Mouse (Mus musculus): ENCODE measurements around the gene Agap1. TPM values are rescaled to one million over a fixed set of nuclear protein-coding genes. Genes with fewer than 3 reads are reported as not detected.

The Agap1 gene
- polyA plus RNA-seq, 1 experiment from 2014 or later: 7.7 TPM

DNA sequence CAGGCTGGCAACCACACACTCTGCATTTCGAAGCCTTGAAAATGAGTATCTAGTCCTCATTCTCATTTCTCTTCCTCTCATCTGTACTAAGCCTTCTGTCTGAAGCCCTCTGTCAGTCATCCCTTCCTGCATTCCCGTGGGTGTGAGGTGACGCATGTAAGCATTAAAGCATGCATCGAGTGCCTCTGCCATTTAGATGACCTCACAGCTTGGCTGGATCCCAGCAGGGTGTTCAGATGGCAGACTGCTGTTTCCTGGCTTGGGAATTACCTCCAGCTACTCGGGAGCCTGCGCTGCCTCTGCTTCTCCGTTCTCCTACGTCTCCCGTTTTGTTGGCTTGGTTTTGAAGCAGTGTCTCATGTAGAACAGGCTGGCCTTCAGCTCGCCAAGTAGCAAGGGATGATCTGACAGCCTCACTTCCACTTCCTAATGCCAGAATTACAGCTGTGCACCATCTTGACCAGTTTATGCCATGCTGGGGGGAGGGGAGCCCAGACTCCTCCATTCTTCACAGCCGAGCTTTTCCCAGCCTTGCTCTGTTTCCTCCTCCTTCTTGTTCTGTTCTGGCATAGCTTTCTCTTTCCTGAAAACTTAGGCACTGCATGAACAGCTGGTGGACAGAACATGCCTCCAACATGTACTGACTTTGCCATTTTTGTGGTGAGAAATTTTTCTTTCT is 202.2 kb downstream of the Agap1 start:
- H3K4me2 ChIP-seq (replicated peaks; ENCODE audit: low read depth, low read length): no peak overlapping the region
- ATAC-seq (ENCODE audit: low FRiP score, low TSS enrichment): no peak

DNA sequence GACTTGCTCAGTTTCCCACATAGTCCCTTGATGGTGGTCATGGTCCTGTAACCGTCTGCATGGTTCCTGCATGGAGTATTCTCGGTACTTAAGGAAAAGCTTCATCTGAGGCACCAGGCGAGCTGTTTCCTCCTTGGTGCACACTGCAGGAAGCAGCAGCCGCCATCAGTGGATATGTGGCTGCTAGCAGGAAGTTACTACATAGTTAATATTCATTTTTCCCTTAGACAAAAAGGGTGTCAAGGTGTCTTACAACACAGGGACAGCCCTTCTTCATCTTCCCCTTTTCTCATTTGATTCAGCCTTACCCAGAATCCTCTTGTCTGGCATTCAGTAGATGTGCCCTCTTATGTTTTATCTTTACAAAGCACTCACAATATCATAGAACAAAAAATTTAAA is 206.2 kb downstream of the Agap1 start:
- 80% methylated on average over 4 of the region's 4 CpGs for WGBS
- no peak overlapping the region for H3K4me2 ChIP-seq (replicated peaks; ENCODE audit: low read depth, low read length)
- H3K4me1 ChIP-seq (ENCODE audit: insufficient read depth, low read length): 0 out of 2 replicates have a peak, but pooled peaks cover 5% of the 10 kb centered on the region
- no peak overlapping the region for H3K27ac ChIP-seq (ENCODE audit: low read length)
- peaks cover 9% of the 10 kb centered on the region; the same call in 1 of the 2 replicates for H3K36me3 ChIP-seq (ENCODE audit: insufficient read depth, low read length)
- no peak overlapping the region for H3K9ac ChIP-seq (replicated peaks; ENCODE audit: low read length)
- no peak for ATAC-seq (ENCODE audit: low FRiP score, low TSS enrichment)
- H3K27me3 ChIP-seq (ENCODE audit: insufficient read depth, low read length): no peaks in the 10 kb centered on the region
- no peak overlapping the region for H3K4me3 ChIP-seq (ENCODE audit: low read length)
- no peaks in the 10 kb centered on the region for H3K9me3 ChIP-seq (ENCODE audit: low read length)

More for the DNA sequence above, 202.2 kb downstream of the Agap1 start:
- H3K4me3 ChIP-seq (ENCODE audit: low read length): no peak overlapping the region
- H3K4me1 ChIP-seq (ENCODE audit: insufficient read depth, low read length): 0 out of 2 replicates have a peak, but pooled peaks cover 5% of the 10 kb centered on the region
- WGBS: 55% methylated on average over 11 of the region's 11 CpGs
- no peaks in the 10 kb centered on the region for H3K9me3 ChIP-seq (ENCODE audit: low read length)
- no peak overlapping the region for H3K9ac ChIP-seq (replicated peaks; ENCODE audit: low read length)
- no peaks in the 10 kb centered on the region for H3K27me3 ChIP-seq (ENCODE audit: insufficient read depth, low read length)
- H3K36me3 ChIP-seq (ENCODE audit: insufficient read depth, low read length): no peaks in the 10 kb centered on the region
- H3K27ac ChIP-seq (ENCODE audit: low read length): no peak overlapping the region

DNA sequence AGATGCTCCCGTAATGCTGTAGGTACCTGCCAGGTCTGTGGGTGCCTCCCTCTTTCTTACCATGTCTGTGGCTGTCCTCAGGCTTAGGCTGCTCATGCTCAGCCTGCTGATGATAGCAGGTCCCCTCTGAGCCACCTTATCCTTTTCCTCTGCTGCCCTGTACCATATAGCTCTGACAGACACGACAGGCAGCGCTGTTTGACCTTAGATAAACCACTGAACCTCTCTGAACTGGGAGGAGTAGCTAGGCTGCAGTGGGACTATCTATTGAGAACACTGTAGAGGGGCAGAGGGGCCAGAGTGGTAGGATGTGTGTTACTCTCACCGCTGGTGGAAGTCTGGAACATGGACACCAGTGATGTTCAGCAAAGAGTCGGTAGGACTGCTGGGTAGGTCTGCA is 211.5 kb downstream of the Agap1 start:
- no peaks in the 10 kb centered on the region for H3K27me3 ChIP-seq (ENCODE audit: insufficient read depth, low read length)
- no peaks in the 10 kb centered on the region for H3K4me1 ChIP-seq (ENCODE audit: insufficient read depth, low read length)
- ATAC-seq (ENCODE audit: low FRiP score, low TSS enrichment): no peak
- H3K4me2 ChIP-seq (replicated peaks; ENCODE audit: low read depth, low read length): no peak overlapping the region
- WGBS: 89% methylated on average over 5 of the region's 5 CpGs
- peaks cover 17% of the 10 kb centered on the region for H3K36me3 ChIP-seq (ENCODE audit: insufficient read depth, low read length)
- no peak overlapping the region for H3K9ac ChIP-seq (replicated peaks; ENCODE audit: low read length)
- no peaks in the 10 kb centered on the region for H3K9me3 ChIP-seq (ENCODE audit: low read length)
- H3K27ac ChIP-seq (ENCODE audit: low read length): no peak overlapping the region
- no peak overlapping the region for H3K4me3 ChIP-seq (ENCODE audit: low read length)

DNA sequence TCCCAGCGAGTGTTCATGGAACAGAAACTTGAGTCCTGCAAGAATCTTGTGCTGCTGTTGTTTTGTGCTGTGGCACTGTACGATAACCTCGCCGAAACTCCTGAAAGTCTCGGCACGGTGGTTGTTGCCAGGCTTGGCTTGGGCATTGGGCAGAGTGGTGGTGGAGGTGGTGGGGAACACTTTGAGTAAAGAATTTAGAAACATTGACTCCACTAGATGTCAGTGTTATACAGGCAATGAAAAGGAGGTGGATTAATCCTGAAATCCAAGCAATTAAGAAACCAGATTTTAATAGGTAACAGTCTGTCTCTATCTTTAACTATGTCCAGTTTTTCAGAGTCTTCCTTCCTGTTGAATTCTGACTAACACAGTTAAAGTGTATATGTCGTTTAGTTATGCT is 212.8 kb downstream of the Agap1 start:
- peaks cover 24% of the 10 kb centered on the region for H3K36me3 ChIP-seq (ENCODE audit: insufficient read depth, low read length)
- no peak for ATAC-seq (ENCODE audit: low FRiP score, low TSS enrichment)
- 88% methylated on average over 7 of the region's 7 CpGs for WGBS

DNA sequence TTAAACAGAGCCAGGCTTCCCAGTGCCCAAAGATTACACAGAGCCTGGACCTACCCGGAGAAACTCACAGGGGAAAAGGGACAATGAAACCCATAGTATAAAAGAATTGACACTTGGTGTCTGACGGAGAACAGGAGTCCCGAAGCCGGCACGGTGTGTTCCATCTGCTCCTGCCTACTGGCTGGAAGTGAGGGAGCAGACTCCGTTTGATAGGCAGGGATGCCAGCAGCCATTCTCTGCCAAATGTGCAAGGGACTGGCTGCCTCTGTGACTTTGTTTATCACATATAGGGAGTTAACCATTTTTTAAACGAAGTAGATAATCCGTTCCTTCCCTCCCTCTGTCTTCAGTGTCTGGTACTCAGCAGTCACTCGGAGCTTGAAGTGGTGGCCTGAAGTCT is 214.0 kb downstream of the Agap1 start:
- Histone ChIP-seq H3K9me3 (ENCODE audit: low read length) (0 out of 2 replicates have a peak, but pooled peaks cover 1% of the 10 kb centered on the region), H3K36me3 (ENCODE audit: insufficient read depth, low read length) (peaks cover 36% of the 10 kb centered on the region), H3K4me3 (ENCODE audit: low read length) (no peak overlapping the region), H3K27ac (ENCODE audit: low read length) (no peak overlapping the region), H3K4me2 (replicated peaks; ENCODE audit: low read depth, low read length) (no peak overlapping the region), H3K27me3 (ENCODE audit: insufficient read depth, low read length) (no peaks in the 10 kb centered on the region), H3K4me1 (ENCODE audit: insufficient read depth, low read length) (no peaks in the 10 kb centered on the region), H3K9ac (replicated peaks; ENCODE audit: low read length) (no peak overlapping the region)
- WGBS: 79% methylated on average over 9 of the region's 9 CpGs
- ATAC-seq (ENCODE audit: low FRiP score, low TSS enrichment): no peak

More for the DNA sequence above, 212.8 kb downstream of the Agap1 start:
- no peak overlapping the region for H3K9ac ChIP-seq (replicated peaks; ENCODE audit: low read length)
- H3K9me3 ChIP-seq (ENCODE audit: low read length): no peaks in the 10 kb centered on the region
- no peak overlapping the region for H3K4me3 ChIP-seq (ENCODE audit: low read length)
- no peak overlapping the region for H3K27ac ChIP-seq (ENCODE audit: low read length)
- H3K27me3 ChIP-seq (ENCODE audit: insufficient read depth, low read length): no peaks in the 10 kb centered on the region
- H3K4me2 ChIP-seq (replicated peaks; ENCODE audit: low read depth, low read length): no peak overlapping the region
- H3K4me1 ChIP-seq (ENCODE audit: insufficient read depth, low read length): no peaks in the 10 kb centered on the region

DNA sequence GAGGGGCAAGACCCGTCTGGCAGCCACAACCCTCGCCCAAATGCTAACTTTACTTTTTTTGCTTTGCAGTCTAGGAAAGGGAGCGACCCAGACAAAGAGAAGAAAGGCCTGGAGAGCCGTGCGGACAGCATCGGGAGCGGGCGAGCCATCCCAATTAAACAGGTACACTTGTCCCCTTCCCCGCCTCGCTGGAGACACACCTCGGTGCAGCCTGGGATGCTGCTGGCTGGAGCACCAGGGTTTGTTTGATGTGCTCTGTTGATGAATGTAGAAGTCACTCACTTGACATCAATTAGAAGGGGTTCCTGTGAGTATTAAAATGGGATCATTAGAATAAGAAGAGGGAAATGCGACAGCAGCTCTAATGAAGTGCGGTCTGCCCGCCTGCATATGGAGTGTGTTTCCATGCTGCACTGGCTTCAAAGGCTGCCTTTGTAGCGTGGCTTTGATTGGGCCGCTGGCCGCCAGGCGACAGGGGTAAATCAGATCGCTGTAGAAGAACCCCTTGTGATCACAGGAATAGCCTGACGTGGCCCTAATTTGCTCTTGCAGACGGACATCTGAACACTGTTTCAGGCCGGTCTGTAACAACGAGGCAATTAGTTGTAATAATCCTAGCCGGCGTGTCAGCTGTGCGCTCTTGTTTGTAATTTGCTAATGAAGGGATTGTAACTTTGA is 216.6 kb downstream of the Agap1 start:
- Histone ChIP-seq H3K4me3 (ENCODE audit: low read length) (no peak overlapping the region), H3K36me3 (ENCODE audit: insufficient read depth, low read length) (peaks cover 27% of the 10 kb centered on the region), H3K4me1 (ENCODE audit: insufficient read depth, low read length) (no peaks in the 10 kb centered on the region), H3K27me3 (ENCODE audit: insufficient read depth, low read length) (no peaks in the 10 kb centered on the region), H3K4me2 (replicated peaks; ENCODE audit: low read depth, low read length) (no peak overlapping the region), H3K27ac (ENCODE audit: low read length) (no peak overlapping the region), H3K9ac (replicated peaks; ENCODE audit: low read length) (no peak overlapping the region), H3K9me3 (ENCODE audit: low read length) (0 out of 2 replicates have a peak, but pooled peaks cover 3% of the 10 kb centered on the region)
- 71% methylated on average over 26 of the region's 26 CpGs for WGBS
- ATAC-seq (ENCODE audit: low FRiP score, low TSS enrichment): no peak

DNA sequence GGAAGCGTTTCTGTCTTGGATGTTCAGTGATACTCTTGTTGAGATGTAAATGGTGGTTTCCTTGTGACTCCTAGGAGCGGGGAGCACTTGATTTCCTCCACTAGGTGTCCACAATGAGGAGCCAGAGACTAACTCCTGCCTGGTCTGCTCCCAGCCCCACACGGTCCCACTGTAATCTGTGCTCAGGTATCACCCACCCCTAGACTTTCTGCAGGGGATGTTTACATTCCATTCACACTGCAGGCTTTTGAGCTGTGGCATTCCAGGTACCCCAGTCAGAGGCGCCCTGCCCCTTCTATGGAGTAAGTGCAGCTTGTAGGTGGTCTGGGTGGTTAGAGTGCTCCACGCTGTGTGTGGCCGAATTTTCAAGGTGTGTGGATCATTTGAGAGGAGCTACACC is 218.5 kb downstream of the Agap1 start:
- Histone ChIP-seq H3K27ac (ENCODE audit: low read length) (no peak overlapping the region), H3K9ac (replicated peaks; ENCODE audit: low read length) (no peak overlapping the region), H3K4me3 (ENCODE audit: low read length) (no peak overlapping the region), H3K4me1 (ENCODE audit: insufficient read depth, low read length) (no peaks in the 10 kb centered on the region), H3K36me3 (ENCODE audit: insufficient read depth, low read length) (peaks cover 24% of the 10 kb centered on the region), H3K27me3 (ENCODE audit: insufficient read depth, low read length) (no peaks in the 10 kb centered on the region), H3K4me2 (replicated peaks; ENCODE audit: low read depth, low read length) (no peak overlapping the region), H3K9me3 (ENCODE audit: low read length) (0 out of 2 replicates have a peak, but pooled peaks cover 3% of the 10 kb centered on the region)
- ATAC-seq (ENCODE audit: low FRiP score, low TSS enrichment): no peak
- 92% methylated on average over 6 of the region's 6 CpGs for WGBS

DNA sequence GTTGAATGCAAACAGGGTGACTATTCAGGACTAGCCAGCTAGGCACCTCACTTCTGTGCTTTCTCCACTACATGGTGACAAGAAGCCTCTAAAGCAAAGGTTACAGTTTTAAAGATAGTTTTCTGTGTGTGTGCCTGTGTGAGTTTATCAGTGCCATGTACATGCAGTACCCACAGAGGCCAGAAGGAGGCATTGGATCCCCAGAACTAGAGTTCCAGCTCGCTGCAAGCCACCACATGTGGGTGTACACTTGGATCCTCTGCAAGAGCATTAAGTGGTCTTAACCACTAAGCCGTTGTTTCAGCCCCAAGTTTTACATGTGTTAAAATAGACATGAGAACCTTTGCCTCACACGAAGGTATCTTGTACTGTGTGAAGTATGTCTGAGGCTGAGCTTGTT is 219.1 kb downstream of the Agap1 start:
- no peaks in the 10 kb centered on the region for H3K27me3 ChIP-seq (ENCODE audit: insufficient read depth, low read length)
- H3K36me3 ChIP-seq (ENCODE audit: insufficient read depth, low read length): peaks cover 24% of the 10 kb centered on the region
- H3K4me1 ChIP-seq (ENCODE audit: insufficient read depth, low read length): no peaks in the 10 kb centered on the region
- no peak overlapping the region for H3K27ac ChIP-seq (ENCODE audit: low read length)
- WGBS: 95% methylated on average over 3 of the region's 3 CpGs
- no peak overlapping the region for H3K4me3 ChIP-seq (ENCODE audit: low read length)
- H3K9me3 ChIP-seq (ENCODE audit: low read length): 0 out of 2 replicates have a peak, but pooled peaks cover 3% of the 10 kb centered on the region
- H3K4me2 ChIP-seq (replicated peaks; ENCODE audit: low read depth, low read length): no peak overlapping the region
- H3K9ac ChIP-seq (replicated peaks; ENCODE audit: low read length): no peak overlapping the region
- ATAC-seq (ENCODE audit: low FRiP score, low TSS enrichment): no peak

DNA sequence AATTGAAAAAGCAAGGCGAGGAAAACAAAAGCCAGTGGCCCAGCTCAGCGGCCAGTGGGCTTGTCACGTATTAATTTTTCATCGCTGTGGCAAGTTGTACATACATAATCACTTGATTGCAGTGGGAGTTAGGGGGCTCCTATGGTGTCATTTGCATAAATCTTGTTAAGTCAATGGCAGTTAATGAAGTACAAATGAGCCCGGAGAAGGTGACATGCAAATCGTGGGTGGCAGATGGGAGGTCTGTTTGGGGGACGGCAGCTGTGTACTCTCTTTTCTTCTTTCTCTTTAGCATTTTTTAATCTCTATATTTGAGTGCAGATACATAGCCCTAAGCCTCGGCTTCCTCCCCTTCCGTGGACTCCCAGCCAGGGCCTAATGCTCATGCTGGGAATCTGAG is 220.1 kb downstream of the Agap1 start:
- ATAC-seq (ENCODE audit: low FRiP score, low TSS enrichment): no peak
- no peaks in the 10 kb centered on the region for H3K4me1 ChIP-seq (ENCODE audit: insufficient read depth, low read length)
- 0 out of 2 replicates have a peak, but pooled peaks cover 3% of the 10 kb centered on the region for H3K9me3 ChIP-seq (ENCODE audit: low read length)
- WGBS: 86% methylated on average over 9 of the region's 9 CpGs
- no peaks in the 10 kb centered on the region for H3K27me3 ChIP-seq (ENCODE audit: insufficient read depth, low read length)
- H3K27ac ChIP-seq (ENCODE audit: low read length): no peak overlapping the region
- H3K36me3 ChIP-seq (ENCODE audit: insufficient read depth, low read length): peaks cover 24% of the 10 kb centered on the region
- H3K4me2 ChIP-seq (replicated peaks; ENCODE audit: low read depth, low read length): no peak overlapping the region
- H3K9ac ChIP-seq (replicated peaks; ENCODE audit: low read length): no peak overlapping the region
- no peak overlapping the region for H3K4me3 ChIP-seq (ENCODE audit: low read length)

DNA sequence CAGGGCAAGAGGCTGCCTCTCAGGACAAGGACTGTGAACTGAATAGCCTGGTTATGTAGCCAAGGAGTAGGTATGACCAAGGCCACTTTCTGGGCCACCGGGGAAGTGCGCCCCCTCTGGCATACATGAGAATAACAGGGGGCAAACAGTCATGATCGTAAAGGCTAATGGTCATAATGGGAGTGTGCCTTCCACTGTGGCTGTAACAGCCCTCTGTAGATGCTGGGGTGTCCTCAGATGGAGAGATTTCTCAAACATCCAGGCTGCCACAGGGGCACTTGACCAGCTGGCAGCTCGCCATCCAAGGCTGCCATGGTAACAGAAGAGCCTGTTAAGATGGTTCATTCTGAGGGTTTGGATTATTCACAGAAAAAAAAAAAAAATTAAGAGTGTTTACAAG is 221.8 kb downstream of the Agap1 start:
- H3K27me3 ChIP-seq (ENCODE audit: insufficient read depth, low read length): no peaks in the 10 kb centered on the region
- H3K9ac ChIP-seq (replicated peaks; ENCODE audit: low read length): no peak overlapping the region
- H3K4me2 ChIP-seq (replicated peaks; ENCODE audit: low read depth, low read length): no peak overlapping the region
- 0 out of 2 replicates have a peak, but pooled peaks cover 3% of the 10 kb centered on the region for H3K9me3 ChIP-seq (ENCODE audit: low read length)
- ATAC-seq (ENCODE audit: low FRiP score, low TSS enrichment): no peak
- peaks cover 20% of the 10 kb centered on the region for H3K36me3 ChIP-seq (ENCODE audit: insufficient read depth, low read length)
- no peak overlapping the region for H3K27ac ChIP-seq (ENCODE audit: low read length)
- 83% methylated on average over 4 of the region's 4 CpGs for WGBS
- H3K4me1 ChIP-seq (ENCODE audit: insufficient read depth, low read length): no peaks in the 10 kb centered on the region
- H3K4me3 ChIP-seq (ENCODE audit: low read length): no peak overlapping the region
